Mouse (Mus musculus): ENCODE results near the gene Notch4. TPM values are rescaled to one million over a fixed set of nuclear protein-coding genes. Genes with fewer than 3 reads are reported as not detected.
A peak's percentile ranks its signal among the peaks of the same experiment; 100 is the strongest.

Notch4 gene
- polyA plus RNA-seq, 1 experiment, result 0.56 TPM

DNA sequence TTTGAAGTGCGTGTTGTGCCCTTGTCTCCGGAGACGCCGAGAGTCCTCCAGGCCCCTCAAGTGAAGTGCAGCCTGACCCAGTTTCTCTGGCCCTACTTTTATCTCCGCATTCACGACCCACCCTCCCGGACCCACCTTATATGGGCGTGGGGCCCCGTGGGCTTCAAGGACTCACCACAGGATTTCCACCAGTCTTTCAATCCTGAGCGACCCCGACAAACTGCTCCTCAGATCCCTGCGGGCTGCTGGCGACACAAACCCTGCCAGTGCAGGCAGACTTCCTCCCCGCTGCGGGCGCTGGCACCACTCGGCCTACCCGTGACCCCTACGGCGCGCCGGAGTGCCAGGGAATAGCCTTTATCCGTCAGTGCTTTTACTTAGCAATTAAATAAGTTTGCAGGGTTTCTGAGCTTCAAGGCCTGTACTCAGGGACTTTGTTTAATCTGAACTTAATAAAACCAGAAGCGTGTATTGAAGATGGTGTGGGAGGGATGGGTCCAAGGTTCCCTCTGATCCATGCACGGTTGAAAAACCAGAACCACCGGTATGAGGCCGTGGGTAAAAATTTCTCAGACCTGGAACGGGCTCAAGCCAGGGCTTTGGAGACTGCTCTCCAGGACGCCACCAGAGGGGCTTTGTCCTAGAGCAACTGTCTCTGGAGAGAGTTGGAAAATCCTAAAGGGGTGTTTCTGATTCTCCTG is 64.0 kb downstream of the Notch4 start, which contains the start of gene Ppt2:
Gene Ppt2, minus strand, starts transcription at position 568 of the 701 bp plus-strand sequence.
- Histone ChIP-seq H3K4me3 (ENCODE audit: insufficient read depth, low read length) (peak within 1 kb of the TSS; percentile 45), H3K27ac (ENCODE audit: insufficient read depth, low read length) (peak within 1 kb of the TSS; percentile 77), H3K4me1 (ENCODE audit: control insufficient read depth, insufficient read depth, low read length) (peaks cover 9% of the 10 kb centered on the region; the same call in 1 of the 2 replicates)
- no peak; the same call in 1 of the 2 replicates for TF ChIP-seq POLR2A (IDR thresholded peaks at IDR 0.05; ENCODE audit: low read depth, low read length)
- TF ChIP-seq CTCF (IDR thresholded peaks at IDR 0.05; ENCODE audit: borderline replicate concordance, insufficient read depth, low read length), result no peak

DNA sequence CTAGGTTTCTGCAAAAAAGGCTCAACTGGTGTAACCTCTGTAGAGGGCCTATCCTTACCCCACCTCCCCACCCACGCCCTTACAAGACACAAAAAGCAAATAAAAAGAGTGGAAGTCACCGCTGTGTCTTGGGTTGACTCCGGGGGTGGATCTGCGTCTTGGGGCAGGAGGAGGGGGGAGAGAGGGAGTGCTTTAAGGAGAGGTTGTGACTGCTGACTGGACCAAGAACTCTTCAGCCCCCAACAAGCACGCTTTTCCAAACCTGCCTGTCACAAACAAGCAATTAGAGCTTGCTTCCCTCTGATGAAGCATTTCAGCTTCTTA is 64.5 kb downstream of the Notch4 start:
- Histone ChIP-seq H3K27ac (ENCODE audit: insufficient read depth, low read length) (no peak overlapping the region), H3K4me3 (ENCODE audit: insufficient read depth, low read length) (peak overlapping the region; percentile 45; the same call in 1 of the 2 replicates), H3K4me1 (ENCODE audit: control insufficient read depth, insufficient read depth, low read length) (peaks cover 9% of the 10 kb centered on the region; the same call in 1 of the 2 replicates)
- TF ChIP-seq POLR2A (IDR thresholded peaks at IDR 0.05; ENCODE audit: low read depth, low read length), result 0 out of 2 replicates have a peak, but pooled peaks have one; percentile 12
- no peak for TF ChIP-seq CTCF (IDR thresholded peaks at IDR 0.05; ENCODE audit: borderline replicate concordance, insufficient read depth, low read length)

DNA sequence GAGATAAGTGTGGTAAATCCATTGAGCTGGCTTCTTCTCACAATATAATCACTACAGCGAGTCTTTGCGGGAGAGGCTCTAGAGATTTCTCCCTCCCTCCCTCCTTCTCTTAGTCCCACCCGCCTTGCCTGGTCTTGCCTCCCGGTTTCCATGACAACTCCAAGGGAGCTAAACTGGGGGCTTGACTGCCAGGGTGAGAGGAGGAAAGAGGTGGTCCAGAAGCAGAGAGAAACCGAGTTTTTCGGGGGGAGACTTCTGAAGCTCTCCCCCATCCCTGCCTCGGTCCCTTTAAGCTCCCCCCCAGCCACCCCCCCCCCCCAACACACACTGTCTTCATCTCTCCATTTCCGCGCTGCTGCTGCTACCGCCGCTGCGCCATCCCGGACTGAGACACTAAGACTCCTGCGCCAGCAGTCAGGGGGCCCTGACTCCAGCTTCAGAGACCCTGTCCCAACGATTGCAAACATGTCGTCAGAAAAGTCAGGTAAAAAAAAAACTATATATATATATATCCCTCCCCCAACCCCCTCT is 65.2 kb downstream of the Notch4 start, which contains the start of gene Prrt1:
Gene Prrt1, plus strand, starts transcription at position 313 of the 531 bp plus-strand sequence.
- peak within 1 kb of the TSS; percentile 45; the same call in 1 of the 2 replicates for H3K4me3 ChIP-seq (ENCODE audit: insufficient read depth, low read length)
- TF ChIP-seq POLR2A (IDR thresholded peaks at IDR 0.05; ENCODE audit: low read depth, low read length) (no peak), CTCF (IDR thresholded peaks at IDR 0.05; ENCODE audit: borderline replicate concordance, insufficient read depth, low read length) (no peak)
- no peak within 1 kb of the TSS for H3K27ac ChIP-seq (ENCODE audit: insufficient read depth, low read length)
- peaks cover 9% of the 10 kb centered on the region; the same call in 1 of the 2 replicates for H3K4me1 ChIP-seq (ENCODE audit: control insufficient read depth, insufficient read depth, low read length)

DNA sequence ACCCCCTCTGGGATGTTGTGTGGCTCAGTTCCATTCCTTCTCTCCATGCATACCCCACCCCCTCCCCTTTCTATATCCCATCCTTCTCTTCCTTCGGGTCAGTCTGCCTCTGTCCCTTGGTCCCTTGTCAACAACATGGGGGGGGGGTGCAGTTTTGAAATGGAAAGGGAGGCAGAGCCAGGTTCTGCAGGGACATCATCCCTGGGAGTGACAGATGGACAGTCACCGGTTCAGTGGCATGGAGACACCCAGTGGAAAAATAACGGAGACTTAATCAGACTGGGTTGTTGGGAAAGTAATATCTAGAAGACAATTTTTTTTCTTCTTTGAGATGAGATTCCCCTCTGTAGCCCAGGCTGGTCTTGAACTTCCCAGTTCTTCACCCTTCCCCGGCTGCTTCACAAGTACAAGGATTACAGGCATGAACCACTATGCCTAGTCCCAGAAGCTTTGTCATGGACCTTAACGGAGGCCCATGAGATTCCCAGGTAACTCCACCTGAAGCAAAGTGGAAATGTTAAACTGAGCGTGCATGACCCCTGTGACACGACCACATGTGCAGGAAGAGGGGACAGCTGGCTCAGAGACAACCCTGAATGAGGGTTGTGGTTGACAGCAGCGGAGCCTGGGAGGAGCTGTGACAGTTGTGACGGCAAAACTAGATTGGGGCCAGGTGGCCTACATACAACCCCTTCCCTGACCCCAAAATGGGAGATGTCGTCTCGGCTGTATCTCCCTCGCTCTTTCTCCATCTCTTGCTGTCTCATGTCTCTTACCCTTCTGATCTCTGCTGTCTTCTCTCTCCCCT is 65.9 kb downstream of the Notch4 start:
- H3K4me3 ChIP-seq (ENCODE audit: insufficient read depth, low read length), result no peak overlapping the region
- H3K4me1 ChIP-seq (ENCODE audit: control insufficient read depth, insufficient read depth, low read length), result peaks cover 9% of the 10 kb centered on the region; the same call in 1 of the 2 replicates

DNA sequence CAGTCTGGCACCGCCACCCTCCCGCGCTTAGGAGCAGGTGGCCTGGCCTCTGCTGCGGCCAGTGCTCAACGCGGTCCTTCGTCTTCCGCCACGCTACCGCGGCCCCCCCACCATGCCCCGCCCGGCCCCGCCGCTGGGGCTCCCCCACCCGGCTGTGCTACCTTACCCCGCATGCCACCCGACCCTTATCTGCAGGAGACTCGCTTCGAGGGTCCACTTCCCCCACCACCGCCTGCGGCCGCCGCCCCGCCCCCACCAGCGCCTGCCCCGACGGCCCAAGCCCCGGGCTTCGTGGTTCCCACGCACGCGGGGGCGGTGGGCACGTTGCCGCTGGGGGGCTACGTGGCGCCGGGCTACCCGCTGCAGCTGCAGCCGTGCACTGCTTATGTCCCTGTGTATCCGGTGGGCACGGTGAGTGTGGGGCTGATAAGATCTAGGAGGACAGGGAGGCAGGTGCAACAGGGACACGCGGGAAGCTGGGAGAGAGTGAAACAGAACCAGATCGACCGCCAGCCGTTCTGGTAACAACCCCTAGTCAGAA is 66.8 kb downstream of the Notch4 start:
- H3K4me3 ChIP-seq (ENCODE audit: insufficient read depth, low read length), result no peak overlapping the region
- peaks cover 9% of the 10 kb centered on the region; the same call in 1 of the 2 replicates for H3K4me1 ChIP-seq (ENCODE audit: control insufficient read depth, insufficient read depth, low read length)
- TF ChIP-seq POLR2A (IDR thresholded peaks at IDR 0.05; ENCODE audit: low read depth, low read length), result no peak
- TF ChIP-seq CTCF (IDR thresholded peaks at IDR 0.05; ENCODE audit: borderline replicate concordance, insufficient read depth, low read length), result no peak
- no peak overlapping the region for H3K27ac ChIP-seq (ENCODE audit: insufficient read depth, low read length)

More for the DNA sequence above, 65.9 kb downstream of the Notch4 start:
- no peak overlapping the region for H3K27ac ChIP-seq (ENCODE audit: insufficient read depth, low read length)
- no peak for TF ChIP-seq CTCF (IDR thresholded peaks at IDR 0.05; ENCODE audit: borderline replicate concordance, insufficient read depth, low read length)

DNA sequence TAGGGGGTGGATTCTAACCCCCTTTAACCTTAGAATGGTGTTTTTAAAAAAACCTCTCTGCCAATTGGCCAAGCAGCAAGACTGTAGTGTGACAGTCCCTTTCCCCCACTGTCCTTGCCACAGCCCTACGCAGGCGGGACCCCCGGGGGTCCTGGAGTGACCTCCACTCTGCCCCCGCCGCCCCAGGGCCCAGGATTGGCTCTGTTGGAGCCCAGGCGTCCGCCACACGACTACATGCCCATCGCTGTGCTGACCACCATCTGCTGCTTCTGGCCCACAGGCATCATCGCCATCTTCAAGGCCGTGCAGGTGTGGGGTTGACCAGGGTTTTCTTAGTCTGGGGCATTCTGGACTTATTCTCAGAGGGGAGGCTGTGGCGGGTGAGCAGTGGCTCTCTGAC is 67.6 kb downstream of the Notch4 start:
- peaks cover 4% of the 10 kb centered on the region; the same call in 1 of the 2 replicates for H3K4me1 ChIP-seq (ENCODE audit: control insufficient read depth, insufficient read depth, low read length)
- no peak overlapping the region for H3K4me3 ChIP-seq (ENCODE audit: insufficient read depth, low read length)
- TF ChIP-seq CTCF (IDR thresholded peaks at IDR 0.05; ENCODE audit: borderline replicate concordance, insufficient read depth, low read length) (no peak), POLR2A (IDR thresholded peaks at IDR 0.05; ENCODE audit: low read depth, low read length) (no peak)
- H3K27ac ChIP-seq (ENCODE audit: insufficient read depth, low read length), result no peak overlapping the region

DNA sequence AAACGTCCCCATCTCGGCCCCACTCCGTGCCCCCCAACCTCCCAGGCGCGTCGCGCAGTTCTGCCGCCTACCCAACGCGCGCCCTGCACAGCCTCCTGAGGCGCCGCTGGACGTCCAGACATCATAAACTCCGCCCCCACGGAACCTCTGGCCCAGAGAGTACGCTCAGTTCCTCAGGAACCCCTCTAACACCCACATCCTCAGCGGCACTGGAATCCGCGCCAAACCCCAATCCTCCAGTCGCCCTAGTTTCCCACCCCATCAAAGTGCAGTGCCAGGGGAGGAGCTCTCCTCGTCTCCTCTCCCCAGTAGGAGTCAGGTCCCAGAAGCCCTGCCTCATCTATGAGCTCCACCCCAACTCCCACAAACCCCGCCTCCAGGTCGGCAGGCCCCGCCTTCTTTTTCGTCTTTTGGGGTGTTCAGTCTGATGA is 68.2 kb downstream of the Notch4 start:
- H3K4me3 ChIP-seq (ENCODE audit: insufficient read depth, low read length), result peak overlapping the region; percentile 14; the same call in 1 of the 2 replicates
- H3K4me1 ChIP-seq (ENCODE audit: control insufficient read depth, insufficient read depth, low read length), result peaks cover 4% of the 10 kb centered on the region; the same call in 1 of the 2 replicates
- peak; percentile 53; the same call in 1 of the 2 replicates for TF ChIP-seq POLR2A (IDR thresholded peaks at IDR 0.05; ENCODE audit: low read depth, low read length)
- TF ChIP-seq CTCF (IDR thresholded peaks at IDR 0.05; ENCODE audit: borderline replicate concordance, insufficient read depth, low read length), result no peak
- no peak overlapping the region for H3K27ac ChIP-seq (ENCODE audit: insufficient read depth, low read length)

DNA sequence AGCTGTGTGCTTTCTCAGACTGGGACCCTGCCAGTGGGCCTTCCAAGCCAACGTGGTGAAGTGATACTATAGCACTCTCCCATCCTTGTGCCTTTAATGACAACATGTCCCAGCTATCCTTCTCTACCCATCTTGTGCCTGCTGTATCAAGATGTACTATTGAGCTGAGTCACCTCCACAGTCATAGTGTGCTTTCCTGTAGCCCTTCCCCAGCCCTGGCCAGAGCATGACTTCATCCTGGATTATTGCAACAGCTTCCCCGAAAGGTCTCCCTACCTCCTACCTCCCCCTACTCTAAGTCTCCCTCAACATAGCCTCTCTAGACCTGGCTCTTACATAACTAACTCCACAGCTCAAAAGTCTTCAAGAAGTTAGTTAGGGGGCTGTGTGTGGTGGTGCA is 71.6 kb downstream of the Notch4 start:
- no peak overlapping the region for H3K27ac ChIP-seq (ENCODE audit: insufficient read depth, low read length)
- H3K4me1 ChIP-seq (ENCODE audit: control insufficient read depth, insufficient read depth, low read length), result peaks cover 2% of the 10 kb centered on the region; the same call in 1 of the 2 replicates
- H3K4me3 ChIP-seq (ENCODE audit: insufficient read depth, low read length), result no peak overlapping the region
- TF ChIP-seq POLR2A (IDR thresholded peaks at IDR 0.05; ENCODE audit: low read depth, low read length) (no peak), CTCF (IDR thresholded peaks at IDR 0.05; ENCODE audit: borderline replicate concordance, insufficient read depth, low read length) (no peak)

DNA sequence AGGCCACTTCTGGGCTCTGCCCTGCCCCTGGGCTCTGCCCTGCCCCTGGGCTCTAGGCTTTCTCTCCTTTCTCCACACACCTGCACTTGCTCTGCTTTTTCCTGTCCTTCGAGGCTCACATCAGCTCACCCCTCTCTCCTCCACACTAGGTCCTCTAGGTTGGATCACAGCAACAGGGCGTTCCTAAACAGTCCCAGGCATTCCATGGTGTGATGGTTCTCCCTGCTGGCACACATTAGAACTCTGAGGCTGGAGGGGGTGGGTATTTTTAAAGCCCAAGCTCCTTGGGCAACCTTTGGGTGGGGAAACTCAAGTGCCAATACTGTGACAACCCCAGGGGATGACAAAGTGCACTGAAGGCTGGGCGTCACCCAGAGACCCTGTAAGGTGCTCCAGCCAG is 73.4 kb downstream of the Notch4 start:
- no peak for TF ChIP-seq CTCF (IDR thresholded peaks at IDR 0.05; ENCODE audit: borderline replicate concordance, insufficient read depth, low read length)
- TF ChIP-seq POLR2A (IDR thresholded peaks at IDR 0.05; ENCODE audit: low read depth, low read length), result no peak
- Histone ChIP-seq H3K4me3 (ENCODE audit: insufficient read depth, low read length) (no peak overlapping the region), H3K4me1 (ENCODE audit: control insufficient read depth, insufficient read depth, low read length) (peaks cover 2% of the 10 kb centered on the region; the same call in 1 of the 2 replicates), H3K27ac (ENCODE audit: insufficient read depth, low read length) (no peak overlapping the region)

Other genes with a start within 250 kb of the Notch4 start
- not detected in 2 replicates for gene H2-Eb2, start 238.6 kb upstream of the Notch4 start, polyA plus RNA-seq (2011; ENCODE audit: insufficient read length, low read depth, missing spikeins)
- gene Btnl2, start 209.4 kb upstream of the Notch4 start, polyA plus RNA-seq (2011; ENCODE audit: insufficient read length, low read depth, missing spikeins), result not detected in 2 replicates
- gene Btnl1, start 187.1 kb upstream of the Notch4 start, polyA plus RNA-seq (2011; ENCODE audit: insufficient read length, low read depth, missing spikeins), result not detected in 2 replicates
- gene BC051142, start 165.4 kb upstream of the Notch4 start, polyA plus RNA-seq (2011; ENCODE audit: insufficient read length, low read depth, missing spikeins), result not detected in 2 replicates
- gene Btnl4, start 87.0 kb upstream of the Notch4 start, polyA plus RNA-seq (2011; ENCODE audit: insufficient read length, low read depth, missing spikeins), result not detected in 2 replicates
- gene Btnl6, start 46.9 kb upstream of the Notch4 start, polyA plus RNA-seq (2011; ENCODE audit: insufficient read length, low read depth, missing spikeins), result not detected in 2 replicates
- gene Gpsm3, start 25.5 kb downstream of the Notch4 start, polyA plus RNA-seq (2011; ENCODE audit: insufficient read length, low read depth, missing spikeins), result 0.99 and 1.0 TPM in 2 replicates
- 38.2 and 43.9 TPM in 2 replicates for gene Pbx2, start 27.0 kb downstream of the Notch4 start, polyA plus RNA-seq (2011; ENCODE audit: insufficient read length, low read depth, missing spikeins)
- gene Ager, start 33.6 kb downstream of the Notch4 start, polyA plus RNA-seq (2011; ENCODE audit: insufficient read length, low read depth, missing spikeins), result 0.70 and 0.83 TPM in 2 replicates
- 34.1 and 41.0 TPM in 2 replicates for gene Rnf5, start 39.4 kb downstream of the Notch4 start, polyA plus RNA-seq (2011; ENCODE audit: insufficient read length, low read depth, missing spikeins)
- gene Agpat1, start 40.0 kb downstream of the Notch4 start, polyA plus RNA-seq (2011; ENCODE audit: insufficient read length, low read depth, missing spikeins), result 97.5 and 109 TPM in 2 replicates
- 0.48 and 0.51 TPM in 2 replicates for gene Egfl8, start 51.7 kb downstream of the Notch4 start, polyA plus RNA-seq (2011; ENCODE audit: insufficient read length, low read depth, missing spikeins)
- 28.2 and 32.3 TPM in 2 replicates for gene Ppt2, start 64.2 kb downstream of the Notch4 start, polyA plus RNA-seq (2011; ENCODE audit: insufficient read length, low read depth, missing spikeins)
- 0.53 TPM in 1 of 2 replicates, not detected in the other for gene Prrt1, start 65.3 kb downstream of the Notch4 start, polyA plus RNA-seq (2011; ENCODE audit: insufficient read length, low read depth, missing spikeins)
- gene Fkbpl, start 80.5 kb downstream of the Notch4 start, polyA plus RNA-seq (2011; ENCODE audit: insufficient read length, low read depth, missing spikeins), result 17.9 and 20.2 TPM in 2 replicates
- 65.2 and 83.8 TPM in 2 replicates for gene Atf6b, start 82.9 kb downstream of the Notch4 start, polyA plus RNA-seq (2011; ENCODE audit: insufficient read length, low read depth, missing spikeins)
- 0.19 and 0.20 TPM in 2 replicates for gene Tnxb, start 106.3 kb downstream of the Notch4 start, polyA plus RNA-seq (2011; ENCODE audit: insufficient read length, low read depth, missing spikeins)
- 0.58 and 2.1 TPM in 2 replicates for gene C4b, start 179.6 kb downstream of the Notch4 start, polyA plus RNA-seq (2011; ENCODE audit: insufficient read length, low read depth, missing spikeins)
- not detected in 2 replicates for gene Cyp21a1, start 240.3 kb downstream of the Notch4 start, polyA plus RNA-seq (2011; ENCODE audit: insufficient read length, low read depth, missing spikeins)

All from embryonic fibroblast, embryonic 13.5 days (primary cell).